Mouse (Mus musculus) embryonic facial prominence, embryonic 15.5 days (tissue): ENCODE measurements at regions not wholly inside any gene's neighbourhood (a gene's known extent, or its start where the extent isn't known, plus 50 kb on each side); places are given as distances from the start of the nearest gene placed in this dataset.

ENCODE experiments used
- ATAC-seq: fragments of 200-750 bp; cut with Nextera tagmentation; 2 replicates; pipeline ENCODE4 v1.8.0; 2017; ENCODE audit warnings: low read depth, moderate TSS enrichment; ENCODE audit not compliant: insufficient number of reproducible peaks, low FRiP score, low TSS enrichment
- H3K27ac ChIP-seq: fragments of 300-500 bp; sonication (generic); replicated peaks from 2 replicates; pipeline ENCODE4 v1.5.1; 2015; ENCODE audit warnings: mild to moderate bottlenecking, inconsistent platforms
- H3K27me3 ChIP-seq: fragments of 300-500 bp; sonication (generic); 2 replicates; pipeline ENCODE4 v1.6.1; 2015; ENCODE audit warnings: inconsistent platforms
- H3K36me3 ChIP-seq: fragments of 300-500 bp; sonication (generic); 2 replicates; pipeline ENCODE4 v1.6.1; 2015; ENCODE audit warnings: mild to moderate bottlenecking, inconsistent platforms
- H3K4me1 ChIP-seq: fragments of 300-500 bp; sonication (generic); 2 replicates; pipeline ENCODE4 v1.6.1; 2015; ENCODE audit warnings: inconsistent platforms
- H3K4me2 ChIP-seq: fragments of 300-500 bp; sonication (generic); replicated peaks from 2 replicates; pipeline ENCODE4 v1.6.1; 2015; ENCODE audit warnings: mild to moderate bottlenecking, inconsistent platforms
- H3K4me3 ChIP-seq: fragments of 300-500 bp; sonication (generic); replicated peaks from 2 replicates; pipeline ENCODE4 v1.5.1; 2015; ENCODE audit warnings: mild to moderate bottlenecking, inconsistent platforms
- H3K9ac ChIP-seq: fragments of 300-500 bp; sonication (generic); 2 replicates; pipeline ENCODE4 v1.6.1; 2015; ENCODE audit warnings: inconsistent platforms
- H3K9me3 ChIP-seq: fragments of 300-500 bp; sonication (generic); replicated peaks from 2 replicates; pipeline ENCODE4 v1.6.1; 2016; ENCODE audit warnings: inconsistent platforms
- WGBS: fragments of 180-500 bp; shearing (Covaris S2); methylation state at CpG from one replicate; pipeline ENCODE4 v1.1.7; 2015; 5-methylcytosine and 5-hydroxymethylcytosine counted together

- H3K27ac ChIP-seq, result no peak overlapping the region
- H3K9me3 ChIP-seq, result no peaks in the 10 kb centered on the region
- no peaks in the 10 kb centered on the region for H3K27me3 ChIP-seq
- WGBS, result 86% methylated on average over 4 of the region's 4 CpGs
- no peaks in the 10 kb centered on the region for H3K4me1 ChIP-seq
- H3K4me2 ChIP-seq, result no peak overlapping the region
- H3K9ac ChIP-seq, result no peak overlapping the region
- no peaks in the 10 kb centered on the region for H3K36me3 ChIP-seq
- no peak overlapping the region for H3K4me3 ChIP-seq
- no peak for ATAC-seq
Measured at GRCm38 (mm10) chr17:52299769-52300168, 302.7 kb upstream of the Kcnh8 start.

GRCm38 (mm10) chr17:52285392-52285791 lies 317.1 kb upstream of the Kcnh8 start:
- Histone ChIP-seq H3K4me3 (no peak overlapping the region), H3K9ac (no peak overlapping the region), H3K27me3 (no peaks in the 10 kb centered on the region), H3K4me2 (no peak overlapping the region), H3K27ac (no peak overlapping the region), H3K9me3 (no peaks in the 10 kb centered on the region), H3K4me1 (no peaks in the 10 kb centered on the region), H3K36me3 (no peaks in the 10 kb centered on the region)
- WGBS, result 86% methylated on average over 2 of the region's 2 CpGs
- ATAC-seq, result no peak

GRCm38 (mm10) chr17:52282264-52282663 lies 320.2 kb upstream of the Kcnh8 start:
- WGBS, result 31% methylated on average over 3 of the region's 3 CpGs
- no peaks in the 10 kb centered on the region for H3K36me3 ChIP-seq
- no peak overlapping the region for H3K9ac ChIP-seq
- no peak overlapping the region for H3K4me3 ChIP-seq
- H3K27ac ChIP-seq, result no peak overlapping the region
- ATAC-seq, result no peak
- no peaks in the 10 kb centered on the region for H3K4me1 ChIP-seq
- no peaks in the 10 kb centered on the region for H3K27me3 ChIP-seq
- H3K9me3 ChIP-seq, result no peaks in the 10 kb centered on the region
- H3K4me2 ChIP-seq, result no peak overlapping the region

DNA sequence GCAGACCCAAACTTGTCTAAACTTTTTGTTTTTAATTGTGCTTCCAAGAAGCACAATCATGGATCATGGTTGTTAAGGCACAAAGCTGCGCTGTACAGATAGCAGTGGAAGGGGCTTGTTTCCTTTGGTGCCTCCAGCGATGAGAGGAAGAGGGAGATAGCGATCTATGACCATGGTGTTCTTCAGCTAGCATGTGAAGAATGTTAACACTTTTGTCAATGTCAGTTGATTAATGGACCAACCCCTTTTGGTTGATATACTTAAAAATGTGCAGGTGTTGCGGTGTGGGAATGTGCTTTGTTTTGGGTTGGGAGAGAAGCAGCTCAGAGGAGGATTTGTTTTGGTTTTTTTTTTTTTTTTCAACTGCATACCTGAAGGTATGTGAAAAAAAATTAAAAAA lies 324.0 kb upstream of the Kcnh8 start:
- no peak overlapping the region for H3K4me3 ChIP-seq
- no peak overlapping the region for H3K9ac ChIP-seq
- H3K4me1 ChIP-seq, result no peaks in the 10 kb centered on the region
- ATAC-seq, result no peak
- WGBS, result 65% methylated on average over 4 of the region's 4 CpGs
- no peaks in the 10 kb centered on the region for H3K9me3 ChIP-seq
- no peaks in the 10 kb centered on the region for H3K36me3 ChIP-seq
- H3K4me2 ChIP-seq, result no peak overlapping the region
- no peaks in the 10 kb centered on the region for H3K27me3 ChIP-seq
- no peak overlapping the region for H3K27ac ChIP-seq

- ATAC-seq, result no peak
- Histone ChIP-seq H3K4me1 (no peaks in the 10 kb centered on the region), H3K4me2 (no peak overlapping the region), H3K36me3 (no peaks in the 10 kb centered on the region), H3K27ac (no peak overlapping the region), H3K9me3 (no peaks in the 10 kb centered on the region), H3K4me3 (no peak overlapping the region), H3K9ac (no peak overlapping the region), H3K27me3 (no peaks in the 10 kb centered on the region)
- WGBS, result 60% methylated on average over 2 of the region's 2 CpGs
Measured at GRCm38 (mm10) chr17:52268792-52269191, 333.7 kb upstream of the Kcnh8 start.

- no peak overlapping the region for H3K4me3 ChIP-seq
Measured at GRCm38 (mm10) chr17:52251284-52251683, 351.2 kb upstream of the Kcnh8 start.

GRCm38 (mm10) chr17:52225584-52225983 lies 376.9 kb upstream of the Kcnh8 start:
- no peak for ATAC-seq
- 69% methylated on average over 3 of the region's 3 CpGs for WGBS
- H3K27ac ChIP-seq, result no peak overlapping the region

More at GRCm38 (mm10) chr17:52251284-52251683, 351.2 kb upstream of the Kcnh8 start:
- Histone ChIP-seq H3K27me3 (no peaks in the 10 kb centered on the region), H3K9ac (no peak overlapping the region), H3K4me1 (no peaks in the 10 kb centered on the region), H3K4me2 (no peak overlapping the region), H3K36me3 (no peaks in the 10 kb centered on the region), H3K9me3 (no peaks in the 10 kb centered on the region), H3K27ac (no peak overlapping the region)
- ATAC-seq, result no peak

GRCm38 (mm10) chr17:52220422-52220821 lies 382.1 kb upstream of the Kcnh8 start:
- no peak for ATAC-seq
- no peak overlapping the region for H3K27ac ChIP-seq
- no peaks in the 10 kb centered on the region for H3K36me3 ChIP-seq
- no peak overlapping the region for H3K4me2 ChIP-seq
- H3K27me3 ChIP-seq, result no peaks in the 10 kb centered on the region
- no peak overlapping the region for H3K4me3 ChIP-seq
- H3K4me1 ChIP-seq, result no peaks in the 10 kb centered on the region
- WGBS, result 86% methylated on average over 3 of the region's 3 CpGs
- no peaks in the 10 kb centered on the region for H3K9me3 ChIP-seq
- no peak overlapping the region for H3K9ac ChIP-seq

More at GRCm38 (mm10) chr17:52225584-52225983, 376.9 kb upstream of the Kcnh8 start:
- no peaks in the 10 kb centered on the region for H3K27me3 ChIP-seq
- no peaks in the 10 kb centered on the region for H3K36me3 ChIP-seq
- H3K4me2 ChIP-seq, result no peak overlapping the region
- no peaks in the 10 kb centered on the region for H3K4me1 ChIP-seq
- no peak overlapping the region for H3K9ac ChIP-seq
- no peaks in the 10 kb centered on the region for H3K9me3 ChIP-seq
- no peak overlapping the region for H3K4me3 ChIP-seq

GRCm38 (mm10) chr17:52217411-52217810 lies 384.3 kb upstream of the Satb1 start:
- Histone ChIP-seq H3K9ac (no peak overlapping the region), H3K4me1 (no peaks in the 10 kb centered on the region), H3K27me3 (no peaks in the 10 kb centered on the region), H3K27ac (no peak overlapping the region), H3K4me2 (no peak overlapping the region), H3K4me3 (no peak overlapping the region), H3K36me3 (no peaks in the 10 kb centered on the region), H3K9me3 (no peaks in the 10 kb centered on the region)
- ATAC-seq, result no peak

DNA sequence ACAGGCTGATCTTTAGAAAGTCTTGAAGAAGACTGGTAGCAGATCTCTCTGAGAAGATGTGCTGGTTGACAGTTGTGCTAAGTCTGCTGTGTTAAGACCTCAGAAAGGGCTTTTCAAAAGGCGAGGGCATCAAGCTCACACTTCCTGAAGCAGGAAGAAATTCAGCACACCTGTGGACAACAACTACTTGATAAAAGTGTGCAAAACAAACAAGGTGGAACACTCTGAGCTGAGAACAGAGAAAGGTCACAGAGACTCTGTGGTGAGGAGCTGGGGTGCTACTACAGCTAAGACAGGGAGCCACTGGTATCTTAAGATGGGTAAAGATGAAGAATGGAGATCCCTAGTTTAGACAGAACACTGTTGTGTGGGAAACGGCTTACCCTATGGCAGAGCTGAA lies 379.9 kb upstream of the Satb1 start:
- no peaks in the 10 kb centered on the region for H3K9me3 ChIP-seq
- H3K36me3 ChIP-seq, result no peaks in the 10 kb centered on the region
- no peaks in the 10 kb centered on the region for H3K4me1 ChIP-seq
- H3K27me3 ChIP-seq, result no peaks in the 10 kb centered on the region
- 76% methylated on average over 2 of the region's 2 CpGs for WGBS
- no peak overlapping the region for H3K9ac ChIP-seq
- no peak overlapping the region for H3K4me3 ChIP-seq
- ATAC-seq, result no peak
- no peak overlapping the region for H3K27ac ChIP-seq
- no peak overlapping the region for H3K4me2 ChIP-seq

- Histone ChIP-seq H3K4me3 (no peak overlapping the region), H3K9ac (no peak overlapping the region), H3K4me1 (no peaks in the 10 kb centered on the region), H3K36me3 (no peaks in the 10 kb centered on the region), H3K4me2 (no peak overlapping the region), H3K9me3 (no peaks in the 10 kb centered on the region), H3K27me3 (no peaks in the 10 kb centered on the region), H3K27ac (no peak overlapping the region)
- no peak for ATAC-seq
- WGBS, result 81% methylated on average over 6 of the region's 6 CpGs
Measured at GRCm38 (mm10) chr17:52210483-52210882, 377.4 kb upstream of the Satb1 start.

DNA sequence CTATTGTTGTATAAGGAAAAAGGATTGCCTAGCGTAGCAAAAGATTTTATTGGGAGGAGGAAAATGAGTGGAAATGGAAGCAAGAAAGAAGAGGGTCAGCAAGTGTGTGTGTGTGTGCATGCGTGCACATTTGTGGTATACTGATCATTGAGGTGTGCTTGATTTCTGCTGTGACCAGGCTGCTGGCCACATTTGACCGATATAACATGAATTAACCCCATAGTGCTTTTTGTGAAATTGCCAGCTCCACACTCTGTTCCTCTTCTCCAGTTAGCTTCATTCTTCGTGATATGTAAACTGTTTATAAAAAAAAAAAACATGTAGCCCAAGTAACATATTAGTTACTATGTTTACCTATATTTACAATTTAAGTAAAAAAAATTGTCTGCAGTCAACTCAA lies 364.6 kb upstream of the Satb1 start:
- Histone ChIP-seq H3K9me3 (no peaks in the 10 kb centered on the region), H3K9ac (no peak overlapping the region), H3K27me3 (no peaks in the 10 kb centered on the region), H3K27ac (no peak overlapping the region), H3K4me1 (no peaks in the 10 kb centered on the region), H3K4me2 (no peak overlapping the region), H3K36me3 (no peaks in the 10 kb centered on the region), H3K4me3 (no peak overlapping the region)
- ATAC-seq, result no peak
- 88% methylated on average over 4 of the region's 4 CpGs for WGBS
